Mouse (Mus musculus): Measurements from ENCODE around the gene Mgat4e.
A peak's percentile ranks its signal among the peaks of the same experiment; 100 is the strongest.

The Mgat4e gene

GRCm38 (mm10) chr1:134549632-134550132 is at the start of gene Mgat4e:
TSS of gene Mgat4e (minus strand) at chr1:134549682.
- DNase-seq (ENCODE audit: low spot score), result no peak

GRCm38 (mm10) chr1:134597339-134598054 is 48.0 kb upstream of the Mgat4e start:
- no peak for DNase-seq (ENCODE audit: low spot score)

GRCm38 (mm10) chr1:134591773-134592172 is 42.3 kb upstream of the Mgat4e start:
- DNase-seq (ENCODE audit: low spot score), result no peak

- DNase-seq (ENCODE audit: low spot score), result no peak
Measured at GRCm38 (mm10) chr1:134589676-134590075, 40.2 kb upstream of the Mgat4e start.

- no peak for DNase-seq (ENCODE audit: low spot score)
Measured at GRCm38 (mm10) chr1:134583560-134583959, 34.1 kb upstream of the Mgat4e start.

- no peak for DNase-seq (ENCODE audit: low spot score)
Measured at GRCm38 (mm10) chr1:134580796-134581195, 31.3 kb upstream of the Mgat4e start.

GRCm38 (mm10) chr1:134577384-134578120 is 28.1 kb upstream of the Mgat4e start:
- no peak for DNase-seq (ENCODE audit: low spot score)

GRCm38 (mm10) chr1:134573932-134574315 is 24.4 kb upstream of the Mgat4e start:
- no peak for DNase-seq (ENCODE audit: low spot score)

GRCm38 (mm10) chr1:134573300-134573931 is 23.9 kb upstream of the Mgat4e start:
- DNase-seq (ENCODE audit: low spot score), result no peak

- no peak for DNase-seq (ENCODE audit: low spot score)
Measured at GRCm38 (mm10) chr1:134570631-134571030, 21.1 kb upstream of the Mgat4e start.

GRCm38 (mm10) chr1:134570171-134570570 is 20.7 kb upstream of the Mgat4e start:
- no peak for DNase-seq (ENCODE audit: low spot score)

- DNase-seq (ENCODE audit: low spot score), result no peak
Measured at GRCm38 (mm10) chr1:134567511-134567910, 18.0 kb upstream of the Mgat4e start.

GRCm38 (mm10) chr1:134563726-134564125 is 14.2 kb upstream of the Mgat4e start:
- no peak for DNase-seq (ENCODE audit: low spot score)

- DNase-seq (ENCODE audit: low spot score), result no peak
Measured at GRCm38 (mm10) chr1:134562457-134562856, 13.0 kb upstream of the Mgat4e start.

GRCm38 (mm10) chr1:134561770-134562143 is 12.3 kb upstream of the Mgat4e start:
- DNase-seq (ENCODE audit: low spot score), result no peak

GRCm38 (mm10) chr1:134560801-134561769 is 11.6 kb upstream of the Mgat4e start:
- DNase-seq (ENCODE audit: low spot score), result peak; percentile 46

- DNase-seq (ENCODE audit: low spot score), result peak; percentile 33
Measured at GRCm38 (mm10) chr1:134560396-134560795, 10.9 kb upstream of the Mgat4e start.

GRCm38 (mm10) chr1:134559976-134560375 is 10.5 kb upstream of the Mgat4e start, which contains the start of gene Kdm5b:
TSS of gene Kdm5b (plus strand) at chr1:134560171.
- peak; percentile 84 for DNase-seq (ENCODE audit: low spot score)

- DNase-seq (ENCODE audit: low spot score), result no peak
Measured at GRCm38 (mm10) chr1:134559226-134559625, 9.7 kb upstream of the Mgat4e start.

GRCm38 (mm10) chr1:134558511-134558910 is 9.0 kb upstream of the Mgat4e start:
- DNase-seq (ENCODE audit: low spot score), result no peak

- DNase-seq (ENCODE audit: low spot score), result peak; percentile 95
Measured at GRCm38 (mm10) chr1:134556671-134557218, 7.3 kb upstream of the Mgat4e start.

All from adipocyte (in vitro differentiated cells).